Mouse (Mus musculus): Measurements from ENCODE around the gene Il34. TPM values are rescaled to one million over a fixed set of nuclear protein-coding genes. Genes with fewer than 3 reads are reported as not detected.

Gene Il34
- total RNA-seq, 4 experiments from 2014 or later: 1.6 to 5.5 (median 4.3) TPM

DNA sequence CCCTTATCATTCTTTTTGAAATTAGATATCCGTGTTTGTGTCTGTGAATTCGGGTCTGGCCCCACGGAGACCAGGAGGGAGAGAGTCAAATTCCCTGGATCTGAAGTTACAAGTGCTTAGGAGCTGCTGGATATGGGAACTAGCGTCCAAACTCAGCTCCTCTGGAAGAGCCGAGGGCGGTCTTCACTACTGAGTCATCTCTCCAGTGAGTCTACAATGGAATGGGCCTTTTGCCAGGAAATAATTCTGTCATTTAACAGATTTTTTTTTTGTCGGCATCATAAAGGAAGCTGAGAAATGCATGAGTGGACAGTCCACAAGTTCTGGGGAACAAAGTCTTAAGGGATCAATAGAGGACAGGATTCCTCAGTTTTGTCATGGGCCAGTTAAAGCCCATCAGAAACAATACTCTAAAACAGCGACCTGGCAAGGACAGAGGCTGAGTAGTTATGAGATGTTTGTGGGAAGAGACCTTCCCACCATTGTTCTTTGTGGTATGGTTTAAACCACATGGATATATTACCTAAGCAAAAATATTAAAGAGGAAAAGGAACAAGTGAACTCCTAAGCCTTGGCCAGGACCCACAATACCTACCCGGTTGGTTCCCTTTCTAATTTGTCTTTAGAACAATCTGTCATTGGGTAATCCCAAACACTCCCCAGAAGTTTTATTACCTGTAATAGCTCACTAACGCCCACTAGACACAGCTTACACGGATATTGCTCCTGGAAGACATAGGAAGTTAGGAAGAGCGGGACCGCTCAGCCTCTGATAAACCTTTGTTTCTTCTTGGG lies 25.6 kb downstream of the Il34 start:
- no peak for DNase-seq (ENCODE audit: low spot score in 2 of 2)

DNA sequence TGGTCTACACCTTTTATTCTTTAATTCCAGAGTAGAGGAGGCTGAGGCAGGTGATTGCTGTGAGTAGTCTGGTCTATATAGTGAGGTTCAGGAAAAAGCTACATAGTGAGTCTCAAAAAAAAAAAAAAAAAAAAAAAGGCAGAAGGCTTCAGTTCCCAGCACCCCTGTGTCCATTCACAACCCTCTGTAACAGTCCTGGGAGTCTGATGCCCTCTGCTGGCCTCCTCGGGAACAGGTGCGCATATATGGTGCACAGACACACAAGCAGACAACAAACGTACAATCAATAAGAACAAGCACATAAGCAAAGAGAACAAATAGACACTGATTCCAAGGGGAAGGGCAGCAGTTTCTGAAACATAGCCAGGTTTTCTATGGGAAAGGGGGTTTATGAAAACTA lies 29.4 kb downstream of the Il34 start:
- DNase-seq (ENCODE audit: low spot score in 2 of 2): no peak

DNA sequence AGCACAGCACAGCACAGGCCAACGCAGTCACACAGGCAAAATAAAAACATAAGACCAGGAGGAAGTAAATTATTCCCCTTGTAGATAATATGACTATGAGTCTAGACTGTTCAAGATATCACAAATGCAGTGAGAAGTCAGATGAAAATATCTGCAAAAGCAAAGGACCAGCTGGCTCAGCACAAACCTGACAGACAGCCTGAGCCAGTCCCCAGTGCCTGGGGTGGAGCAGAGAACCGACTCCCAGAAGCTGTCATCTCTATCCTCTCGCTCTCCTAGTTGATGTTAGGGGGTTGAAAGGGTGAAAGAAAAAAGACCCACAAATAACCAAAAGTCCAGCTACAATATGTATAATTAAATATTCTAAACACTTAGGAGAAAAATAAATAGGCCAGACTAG lies 30.0 kb downstream of the Il34 start:
- DNase-seq (ENCODE audit: low spot score in 2 of 2): no peak

DNA sequence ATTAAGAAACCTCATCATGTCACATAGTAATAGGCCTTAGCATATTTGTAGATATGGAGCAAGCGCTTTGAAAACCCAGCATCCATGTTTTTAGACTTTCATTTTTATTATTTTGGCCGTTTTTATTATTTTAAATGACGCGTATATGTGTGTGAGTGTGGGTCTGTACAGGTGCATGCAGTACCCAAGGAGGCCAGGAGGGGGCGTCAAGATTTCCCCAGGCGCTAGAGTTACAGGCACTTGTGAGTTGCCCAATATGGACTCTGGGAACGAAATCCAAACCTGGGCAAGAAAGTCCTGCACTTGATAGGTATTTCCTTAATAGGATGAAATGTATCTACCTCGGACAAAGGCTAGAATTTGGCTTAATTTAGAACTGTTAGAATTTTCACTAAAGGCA lies 30.4 kb downstream of the Il34 start:
- no peak for DNase-seq (ENCODE audit: low spot score in 2 of 2)

DNA sequence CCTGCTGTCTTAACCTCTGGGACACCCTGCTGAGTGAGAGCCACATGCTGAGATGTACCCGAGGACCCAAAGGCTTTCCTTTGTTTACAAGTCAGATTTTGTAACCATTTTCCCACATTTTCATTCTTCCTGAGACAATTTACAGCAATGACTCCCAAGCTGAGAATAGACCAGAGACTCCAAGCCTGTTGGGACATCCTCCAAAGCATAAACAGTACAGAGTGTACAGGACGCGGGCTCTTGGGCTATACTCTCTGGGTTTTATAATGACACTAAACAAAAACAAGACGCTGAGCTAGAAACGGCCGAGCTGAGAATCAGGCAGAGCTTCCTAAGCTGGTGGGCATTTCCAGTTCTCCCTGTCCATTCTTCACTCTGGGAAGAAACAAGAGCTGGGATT lies 31.0 kb downstream of the Il34 start:
- DNase-seq (ENCODE audit: low spot score in 2 of 2): no peak

DNA sequence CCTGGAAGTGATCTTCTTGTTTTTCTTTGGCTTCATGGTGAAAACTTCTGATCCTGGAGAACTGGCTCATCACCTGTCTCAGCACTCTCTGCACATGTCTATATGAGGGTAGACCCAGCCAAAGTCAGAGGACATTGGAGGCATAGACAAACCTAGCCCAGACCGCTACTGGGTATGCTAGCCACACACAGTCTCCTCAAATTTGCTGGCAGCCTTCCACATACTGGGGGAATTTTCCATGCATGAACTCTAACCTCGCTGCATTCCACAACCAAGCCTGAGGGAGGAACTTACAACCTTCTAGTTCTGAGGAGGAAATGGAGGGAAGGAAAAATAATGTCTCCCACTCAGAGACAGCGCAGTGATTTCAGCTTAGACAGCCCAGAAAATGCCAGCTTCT lies 31.7 kb downstream of the Il34 start:
- DNase-seq (ENCODE audit: low spot score in 2 of 2): no peak

DNA sequence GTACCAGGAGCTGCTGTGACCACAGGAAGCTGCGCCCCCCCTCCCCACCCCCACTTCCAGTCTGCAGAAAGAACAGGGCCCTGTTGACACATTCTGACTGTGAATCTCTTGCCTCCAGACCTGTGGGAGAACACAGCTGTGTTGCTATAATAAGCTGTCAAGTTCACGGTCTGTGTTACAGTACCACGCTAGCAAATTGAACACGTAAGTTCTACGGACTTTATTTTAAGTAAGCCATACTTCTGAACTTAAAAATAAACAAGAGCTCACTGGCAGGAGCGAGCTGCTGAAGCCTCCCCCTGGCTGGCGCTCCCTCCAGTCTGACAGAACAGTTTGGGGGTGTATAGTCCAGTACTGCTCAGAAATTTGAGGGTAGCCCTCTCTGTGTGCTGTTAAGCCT lies 33.3 kb downstream of the Il34 start:
- DNase-seq (ENCODE audit: low spot score in 2 of 2): no peak

DNA sequence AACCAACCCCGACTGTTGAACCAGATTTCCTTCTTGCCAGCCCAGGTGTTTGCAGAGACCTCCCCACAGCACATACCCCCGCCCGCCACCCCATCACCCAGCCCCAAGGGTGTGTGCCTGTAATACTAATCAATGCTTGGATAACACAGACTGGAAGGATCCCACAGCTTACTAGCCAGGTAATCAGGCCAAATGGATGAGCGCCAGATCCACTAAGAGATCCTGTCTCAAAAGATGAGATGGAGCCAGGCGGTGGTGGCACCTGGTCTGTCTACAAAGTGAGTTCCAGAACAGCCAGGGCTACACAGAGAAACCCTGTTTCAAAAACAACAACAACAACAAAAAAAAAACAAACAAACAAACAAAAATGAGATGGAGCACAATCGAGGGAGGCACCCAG lies 38.5 kb downstream of the Il34 start:
- no peak for DNase-seq (ENCODE audit: low spot score in 2 of 2)

DNA sequence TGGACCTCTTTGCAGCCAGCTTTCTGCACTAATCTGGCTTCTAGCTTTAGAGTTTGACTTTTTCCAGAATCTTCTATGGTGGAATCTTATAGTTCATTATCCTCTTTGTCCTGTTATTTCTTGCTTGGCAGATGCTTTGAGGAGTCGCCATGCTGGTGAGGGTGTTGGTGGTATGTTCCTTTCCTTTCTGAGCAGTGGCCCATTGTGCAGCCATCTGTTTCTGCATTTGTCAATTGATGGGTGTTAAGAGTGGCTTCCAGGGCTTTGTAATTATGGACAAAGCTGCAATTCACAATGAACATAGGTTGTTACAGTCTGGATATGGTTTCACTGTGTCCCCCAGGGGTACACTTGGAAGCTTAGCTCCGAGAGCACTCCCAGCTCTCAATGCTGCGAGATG lies 41.1 kb downstream of the Il34 start:
- no peak for DNase-seq (ENCODE audit: low spot score in 2 of 2)

DNA sequence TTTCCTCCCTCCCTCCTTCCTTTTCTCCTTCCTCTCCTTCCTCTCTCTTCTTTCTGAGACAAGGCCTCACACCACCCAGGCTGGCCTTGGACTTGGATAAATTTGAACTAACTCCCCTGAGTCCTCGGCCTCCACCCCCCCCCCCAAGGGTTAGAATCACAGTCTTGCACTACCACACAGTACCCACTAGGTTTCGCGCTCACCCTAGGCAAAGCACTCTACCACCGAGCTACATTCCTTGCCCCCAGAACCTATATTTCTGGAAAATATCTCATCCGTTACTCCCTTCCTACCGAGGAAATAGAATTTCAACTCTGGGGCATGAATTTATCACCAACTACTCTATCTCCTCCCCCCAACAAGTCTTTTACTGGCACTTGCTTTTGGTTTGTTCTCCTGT lies 43.7 kb downstream of the Il34 start:
- DNase-seq (ENCODE audit: low spot score in 2 of 2): no peak

DNA sequence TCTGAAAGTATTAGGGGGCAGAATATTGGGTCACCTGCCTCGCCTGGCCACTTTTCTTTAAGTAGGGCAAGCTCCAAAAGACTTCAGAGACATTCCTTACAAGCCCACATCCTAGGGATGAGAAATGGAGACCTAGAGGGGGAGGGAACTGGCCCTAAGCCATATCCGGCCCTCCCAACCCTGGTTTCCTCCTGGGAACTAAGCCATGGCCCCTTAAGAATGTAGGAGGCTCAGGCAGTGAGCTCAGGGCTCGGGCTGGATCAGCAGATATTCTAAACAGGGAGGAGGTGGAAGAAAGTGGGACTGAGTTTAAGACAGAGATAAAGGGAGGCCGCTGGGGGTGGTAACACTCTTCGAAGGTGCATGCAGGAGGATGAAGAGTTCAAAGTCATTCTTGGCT lies 44.5 kb downstream of the Il34 start:
- no peak for DNase-seq (ENCODE audit: low spot score in 2 of 2)

DNA sequence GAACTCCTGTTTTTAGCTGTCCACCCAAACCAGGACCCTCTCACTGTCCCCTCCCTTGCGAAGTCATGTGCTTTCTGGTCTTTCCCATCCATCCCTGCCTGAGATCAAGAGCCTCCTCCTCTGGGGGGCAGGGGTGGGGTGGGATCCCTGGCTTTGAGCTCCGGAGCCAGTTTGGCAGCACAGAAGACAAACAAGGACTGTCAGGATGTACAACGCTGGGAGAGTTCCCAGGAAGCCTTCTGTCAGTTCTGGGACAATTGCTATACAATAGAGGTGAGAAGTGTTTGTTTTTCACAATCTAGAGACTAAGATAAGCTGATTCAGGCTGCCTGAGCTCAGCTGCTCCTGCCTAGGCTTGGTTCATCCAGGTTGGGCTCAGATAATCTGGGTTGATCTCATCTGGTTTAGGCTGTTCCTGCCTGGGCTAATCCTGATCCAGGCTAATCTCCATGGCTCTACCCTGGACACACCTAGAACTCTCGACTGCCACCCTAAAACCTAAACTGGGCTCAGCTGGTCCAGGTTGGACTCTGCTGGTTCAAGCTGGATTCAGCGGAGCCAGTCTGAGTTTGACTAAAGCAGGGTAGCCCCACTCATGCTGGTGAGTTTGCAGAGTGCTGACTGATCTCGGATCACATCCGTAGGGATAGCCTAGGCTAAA lies 45.3 kb downstream of the Il34 start:
- DNase-seq (ENCODE audit: low spot score in 2 of 2): no peak

DNA sequence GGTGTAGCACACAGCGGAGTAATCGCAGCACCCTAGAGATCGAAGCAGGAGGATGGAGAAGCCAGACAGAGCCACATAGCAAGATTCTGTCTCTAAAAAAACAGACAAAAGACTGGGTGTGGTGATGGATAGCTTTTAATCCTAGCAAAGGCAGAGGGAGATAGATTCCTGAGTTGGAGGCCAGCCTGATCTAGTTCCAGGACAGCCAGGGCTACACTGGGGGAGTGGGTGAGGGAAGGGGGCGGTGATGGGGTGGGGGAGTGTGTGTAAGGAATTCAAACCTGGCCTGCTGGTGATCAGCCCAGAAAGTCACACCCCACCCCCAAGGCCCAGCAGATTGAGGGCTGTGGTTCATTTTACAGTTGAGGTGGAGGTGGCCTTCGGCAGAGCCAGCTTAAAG lies 49.5 kb downstream of the Il34 start:
- DNase-seq (ENCODE audit: low spot score in 2 of 2): no peak

DNA sequence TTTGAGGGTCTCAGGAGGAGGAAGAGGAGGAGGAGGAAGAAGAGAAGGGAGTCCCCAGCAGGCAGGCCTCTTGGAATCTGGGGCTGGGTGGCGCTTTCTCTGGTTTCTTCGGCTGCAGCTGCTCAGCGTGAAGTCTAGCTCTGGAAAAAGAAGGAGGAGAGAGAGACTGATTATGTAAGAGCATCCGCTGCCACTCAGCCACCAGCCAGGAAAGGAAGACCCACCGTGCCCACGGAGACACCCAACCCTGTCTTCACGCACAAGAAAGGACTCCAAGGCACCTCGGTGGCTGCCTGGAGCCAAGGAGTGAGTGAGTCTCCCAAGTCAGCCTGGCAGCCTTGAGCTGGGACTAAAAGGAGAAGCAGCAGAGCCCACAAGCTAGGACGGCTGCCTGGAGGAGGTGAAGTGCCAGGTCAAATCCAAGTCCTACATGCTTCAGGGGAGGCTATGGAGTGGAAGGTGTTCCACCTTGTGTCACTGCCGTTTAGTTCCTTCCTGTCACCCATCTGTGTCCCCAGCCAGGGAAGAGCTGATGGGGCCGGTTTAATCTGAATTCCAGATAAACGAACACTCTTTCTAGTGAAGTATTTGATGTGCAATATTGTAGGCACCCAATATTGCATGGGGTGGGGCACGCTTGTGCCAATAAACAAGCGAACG lies 50.1 kb downstream of the Il34 start:
- no peak for DNase-seq (ENCODE audit: low spot score in 2 of 2)

DNA sequence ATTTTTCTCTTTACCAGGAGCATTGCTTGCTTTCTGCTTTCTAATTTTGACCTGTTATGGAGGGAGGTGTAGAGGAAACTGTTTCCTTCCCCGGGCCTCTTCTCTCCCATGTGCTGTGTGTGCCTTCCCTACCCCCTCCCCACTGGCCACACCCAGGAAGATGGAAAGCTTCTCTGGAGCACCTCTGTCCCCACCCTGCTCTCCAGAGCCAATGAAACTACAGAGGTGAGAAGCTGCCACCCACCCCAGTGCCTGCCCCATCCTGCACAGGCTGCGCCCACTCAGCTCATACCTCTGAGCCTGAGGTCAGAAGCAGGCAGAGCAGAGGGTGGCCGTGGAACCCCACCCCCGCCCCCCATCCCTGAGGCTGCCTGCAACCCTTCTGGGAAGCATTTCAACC lies 51.0 kb downstream of the Il34 start:
- no peak for DNase-seq (ENCODE audit: low spot score in 2 of 2)

DNA sequence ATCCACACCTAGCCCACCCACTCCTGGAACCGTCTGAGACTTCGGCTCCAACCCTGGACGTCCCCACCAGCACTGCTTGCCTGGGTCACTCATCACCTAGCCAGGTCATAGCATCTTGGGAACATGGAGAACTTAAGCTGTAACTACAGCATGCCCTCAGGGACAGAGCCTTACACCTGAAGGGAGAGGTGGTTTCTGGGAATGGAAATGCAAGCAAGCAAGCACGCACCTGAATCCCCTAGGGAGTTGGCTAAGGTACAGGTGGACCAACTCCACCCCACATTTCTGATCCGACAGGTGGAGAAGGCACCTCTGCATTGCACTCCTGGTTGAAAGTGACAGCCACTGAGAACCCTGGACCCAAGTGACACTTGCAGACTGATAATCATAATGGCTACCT lies 54.2 kb downstream of the Il34 start:
- no peak for DNase-seq (ENCODE audit: low spot score in 2 of 2)

DNA sequence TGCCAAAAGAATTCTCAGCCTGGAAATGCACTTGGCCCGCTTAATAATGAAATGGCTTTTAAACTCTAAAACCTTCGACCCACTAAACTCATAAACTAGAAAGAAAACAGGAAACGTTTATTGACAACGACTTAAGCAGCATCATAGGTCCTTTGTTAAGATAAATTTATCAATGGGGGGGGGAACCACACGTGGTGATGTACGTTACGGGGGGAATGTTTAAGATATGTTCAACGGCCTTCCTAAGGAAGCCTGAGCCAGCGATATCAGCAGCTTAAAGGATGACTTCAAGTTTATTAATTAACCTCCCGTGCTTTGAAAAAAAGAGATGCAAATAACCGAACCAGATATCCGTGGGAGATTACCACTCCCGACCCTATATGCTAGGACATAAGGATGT lies 55.5 kb downstream of the Il34 start:
- DNase-seq (ENCODE audit: low spot score in 2 of 2): no peak

DNA sequence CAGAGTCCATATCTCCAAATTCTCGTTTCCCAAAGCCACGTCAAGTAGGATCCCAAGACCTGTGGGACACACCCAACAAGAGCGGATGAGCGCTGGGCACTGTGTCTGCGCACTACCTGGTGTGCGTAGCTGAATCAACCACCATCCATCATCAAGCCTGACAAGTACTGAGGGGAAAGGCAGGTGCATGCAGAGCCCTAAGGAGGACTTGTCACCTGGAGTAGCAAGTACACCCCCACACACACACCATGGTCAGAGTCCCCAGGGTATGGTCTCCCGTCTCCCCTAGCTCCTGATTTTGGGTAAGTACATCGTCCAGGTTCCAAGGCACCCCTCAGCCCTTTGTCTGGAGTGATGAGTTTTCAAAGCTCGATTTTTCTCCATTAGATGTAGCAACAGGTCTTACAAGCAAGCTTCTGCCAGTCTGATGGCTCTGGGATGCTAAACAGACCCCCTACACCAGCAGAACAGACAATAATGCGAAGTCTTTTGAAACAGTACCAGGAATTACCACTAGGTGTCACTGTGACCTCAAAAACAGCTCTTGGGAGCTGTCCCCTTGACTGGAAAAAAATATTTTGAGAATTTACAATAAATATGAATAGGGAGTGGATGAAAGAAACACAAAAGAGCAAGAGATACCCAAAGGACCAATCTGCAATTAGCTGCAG lies 56.1 kb downstream of the Il34 start:
- DNase-seq (ENCODE audit: low spot score in 2 of 2): no peak

DNA sequence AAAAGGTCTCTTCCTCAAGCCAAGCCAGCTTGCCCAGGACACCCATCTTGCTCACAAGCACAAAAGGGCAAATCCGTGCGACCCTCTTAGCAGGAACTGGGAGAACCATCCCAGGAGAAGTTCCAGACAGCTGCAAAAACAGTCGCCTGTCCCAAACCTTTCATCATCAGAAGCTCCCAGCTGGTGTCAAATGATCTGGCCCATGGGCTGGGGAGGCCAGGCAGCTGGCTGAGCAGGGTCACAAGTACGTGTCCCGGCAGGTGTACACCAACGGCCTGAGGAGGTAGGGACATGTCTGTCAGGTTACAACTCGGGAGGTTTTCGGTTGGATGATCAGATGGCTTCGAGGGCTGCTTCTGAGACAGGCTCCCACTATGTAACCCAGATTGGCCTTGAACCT lies 59.1 kb downstream of the Il34 start:
- no peak for DNase-seq (ENCODE audit: low spot score in 2 of 2)

DNA sequence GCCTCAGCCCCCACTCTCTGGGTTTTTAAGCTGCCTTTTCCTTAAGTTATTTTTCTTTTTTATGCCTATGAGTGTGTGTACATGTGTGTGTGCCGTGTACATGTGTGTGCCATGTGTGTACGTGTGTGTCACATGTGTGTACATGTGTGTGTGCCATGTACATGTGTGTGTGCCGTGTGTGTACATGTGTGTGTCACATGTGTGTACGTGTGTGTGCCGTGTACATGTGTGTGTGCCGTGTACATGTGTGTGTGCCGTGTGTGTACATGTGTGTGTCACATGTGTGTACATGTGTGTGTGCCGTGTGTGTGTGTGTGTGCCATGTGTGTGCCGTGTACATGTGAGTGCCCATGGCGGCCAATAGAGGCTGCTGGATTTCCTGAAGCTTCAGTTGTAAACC lies 60.6 kb downstream of the Il34 start:
- DNase-seq (ENCODE audit: low spot score in 2 of 2): no peak

DNA sequence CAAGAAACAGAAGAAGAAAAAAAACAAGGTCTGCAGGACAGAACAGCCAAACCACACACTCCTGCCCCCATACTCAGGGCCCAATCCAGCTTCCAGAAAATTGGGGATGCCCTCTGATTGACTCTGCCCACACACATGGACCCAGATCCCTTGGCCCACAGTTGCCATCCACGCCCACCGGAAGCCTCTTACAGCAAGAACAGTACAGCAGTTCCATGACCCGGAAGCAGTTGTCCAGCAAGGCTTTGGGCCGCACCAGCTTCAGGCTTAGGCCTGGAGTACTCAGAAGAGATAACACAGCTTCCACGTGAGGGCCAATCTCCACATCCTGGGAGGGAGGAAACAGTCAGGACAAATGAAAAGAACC lies 63.3 kb downstream of the Il34 start:
- DNase-seq (ENCODE audit: low spot score in 2 of 2): no peak

DNA sequence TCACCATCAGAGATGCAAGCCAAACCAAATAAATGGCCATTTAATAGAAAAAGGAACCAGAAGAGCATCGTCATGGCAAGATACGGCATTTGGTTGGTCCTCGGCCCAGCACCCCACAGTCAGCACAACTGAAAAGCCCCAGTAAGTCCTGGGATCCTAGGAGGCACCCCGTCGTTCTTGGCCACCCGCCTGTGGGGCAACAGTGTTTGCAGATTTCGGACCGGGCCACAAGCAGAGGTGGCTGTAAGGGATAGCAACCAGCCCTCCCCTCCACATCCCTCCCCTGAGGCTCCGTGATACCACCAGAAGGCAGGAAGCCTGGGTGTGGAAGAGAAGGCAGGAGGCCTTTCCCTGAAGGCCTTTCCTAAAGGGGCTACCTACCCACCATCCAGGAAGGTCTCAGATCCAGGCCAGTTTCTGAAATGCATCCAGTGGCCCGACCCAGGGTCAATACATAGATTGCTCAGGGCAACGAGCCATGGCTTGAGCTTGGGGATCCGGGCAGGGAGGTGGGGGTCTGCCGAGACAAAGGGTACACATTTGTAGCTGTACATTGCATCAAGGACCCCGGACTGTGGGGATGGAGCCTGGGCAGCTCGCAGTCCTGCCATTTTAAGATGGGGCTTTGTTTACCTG lies 63.8 kb downstream of the Il34 start:
- no peak for DNase-seq (ENCODE audit: low spot score in 2 of 2)
